Mouse (Mus musculus) kidney, adult 11 months (tissue): ENCODE data around the gene Cep162.

ENCODE experiments used
- DNase-seq: peaks from one replicate; pipeline ENCODE4 v3.0.0; 2022

Cep162 gene

DNA sequence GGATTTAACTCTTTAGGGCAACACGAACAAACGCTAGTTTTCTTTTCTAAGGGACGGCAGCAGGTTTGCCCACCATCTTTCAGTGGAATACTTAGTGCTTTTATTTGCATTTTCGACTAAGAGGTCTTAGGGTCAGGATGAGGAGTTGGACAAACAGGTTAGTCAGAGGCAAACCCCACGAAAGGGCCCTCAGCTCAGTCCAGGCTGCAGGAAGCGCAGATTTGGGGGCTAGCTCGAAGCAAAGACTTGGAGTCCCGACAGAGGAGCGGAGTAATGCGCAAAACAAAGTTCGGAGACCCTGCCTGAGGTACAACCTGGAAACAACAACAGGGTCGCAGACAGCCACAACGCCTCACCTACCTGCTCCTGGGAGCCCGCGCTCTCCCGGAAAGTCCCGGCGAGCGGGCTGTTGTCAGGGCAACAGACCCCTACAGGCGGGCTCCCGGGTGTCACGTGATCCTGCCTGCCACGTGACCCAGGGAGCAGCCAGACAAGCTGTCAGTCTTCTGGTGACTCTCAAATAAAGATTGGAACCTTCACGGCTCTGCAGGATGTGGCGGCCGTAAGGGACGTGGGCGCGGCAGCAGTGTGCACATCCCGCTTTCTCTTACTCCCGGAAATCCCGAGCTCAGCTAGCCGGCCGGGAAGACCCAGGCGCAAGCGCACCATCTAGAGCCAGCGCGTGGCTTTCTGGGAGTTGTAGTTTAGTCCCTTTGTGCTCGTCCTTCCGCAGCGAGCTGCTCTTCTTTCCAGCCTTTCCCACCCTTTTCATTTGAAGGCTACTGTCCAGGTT is at the start of gene Cep162:
Gene Cep162, minus strand, starts transcription at position 634 of the 793 bp plus-strand sequence.
- DNase-seq, result peak; percentile 88

DNA sequence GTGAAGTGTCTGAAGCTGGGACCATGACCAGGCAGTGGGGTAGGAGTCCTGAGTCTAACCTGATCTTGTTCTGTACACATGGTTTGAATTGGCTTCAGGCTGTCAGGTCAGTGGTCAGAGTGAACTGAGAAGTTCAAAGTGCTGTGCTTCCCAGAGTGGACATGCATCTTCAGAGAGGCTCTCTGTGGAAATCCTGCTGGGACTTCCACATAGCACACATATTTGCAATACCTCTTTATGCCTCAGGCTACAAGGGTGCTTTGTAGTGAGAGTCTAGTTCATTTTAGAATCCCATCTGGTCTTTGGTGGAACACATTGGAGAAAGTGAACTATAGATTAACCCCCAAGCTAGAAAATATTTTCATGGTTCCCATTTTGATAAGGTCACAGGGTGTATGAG is 47.9 kb upstream of the Cep162 start:
- DNase-seq, result no peak

DNA sequence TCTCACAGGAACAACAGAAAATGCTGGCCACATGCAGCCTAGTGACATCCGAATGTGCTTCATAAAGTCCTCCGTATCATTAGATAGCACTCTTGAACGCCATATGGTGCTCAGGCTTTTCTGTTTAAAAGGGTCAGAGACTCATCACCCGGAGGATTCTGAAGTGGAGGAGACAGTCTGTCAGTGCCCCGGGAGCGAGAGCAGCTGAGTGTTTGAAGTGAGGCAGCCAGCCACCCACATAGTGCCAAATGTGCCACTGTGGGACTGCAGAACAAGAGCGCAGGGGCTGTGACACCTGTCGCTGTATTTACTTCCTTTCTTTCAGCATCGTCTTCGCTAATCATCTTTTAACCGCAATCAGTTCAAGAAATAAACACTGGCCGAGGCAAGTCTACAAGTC is 43.6 kb upstream of the Cep162 start:
- DNase-seq, result no peak

DNA sequence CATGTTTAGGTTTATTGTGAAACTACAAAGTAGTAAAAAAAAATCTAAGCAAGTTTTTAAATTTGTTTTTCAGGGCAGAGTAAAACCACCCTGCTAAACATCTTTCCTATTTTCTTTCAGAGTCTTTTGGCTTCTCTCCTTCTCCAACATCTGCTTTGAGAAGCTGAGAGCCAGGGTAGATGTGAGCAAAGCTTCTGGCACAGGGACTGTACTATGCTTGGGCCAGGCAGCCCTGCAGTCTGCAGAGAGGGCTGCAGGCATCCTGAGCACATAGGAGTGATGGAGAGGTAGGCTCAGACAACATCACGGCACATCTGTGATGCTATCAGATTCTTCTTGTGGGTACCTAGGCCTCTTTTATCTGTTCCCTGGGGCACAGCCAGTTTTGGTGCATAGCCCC is 42.2 kb upstream of the Cep162 start:
- DNase-seq, result no peak

DNA sequence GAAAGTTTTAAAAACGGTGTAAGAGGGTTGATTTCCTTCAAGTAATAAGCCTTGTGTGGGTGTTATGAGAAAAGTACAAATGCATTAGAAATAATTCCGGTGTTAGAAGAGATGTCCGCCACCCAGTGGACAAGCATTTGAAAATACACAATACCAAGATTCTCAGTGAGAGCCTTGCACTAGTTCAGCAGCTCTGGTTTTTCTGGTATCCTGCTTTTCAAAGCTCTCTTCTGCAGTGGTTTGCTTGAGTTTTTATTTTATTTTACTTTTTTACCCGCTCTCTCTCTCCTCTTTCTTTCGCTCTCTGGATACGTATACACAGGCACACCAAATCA is 327 bp upstream of the Cep162 start:
- no peak for DNase-seq

DNA sequence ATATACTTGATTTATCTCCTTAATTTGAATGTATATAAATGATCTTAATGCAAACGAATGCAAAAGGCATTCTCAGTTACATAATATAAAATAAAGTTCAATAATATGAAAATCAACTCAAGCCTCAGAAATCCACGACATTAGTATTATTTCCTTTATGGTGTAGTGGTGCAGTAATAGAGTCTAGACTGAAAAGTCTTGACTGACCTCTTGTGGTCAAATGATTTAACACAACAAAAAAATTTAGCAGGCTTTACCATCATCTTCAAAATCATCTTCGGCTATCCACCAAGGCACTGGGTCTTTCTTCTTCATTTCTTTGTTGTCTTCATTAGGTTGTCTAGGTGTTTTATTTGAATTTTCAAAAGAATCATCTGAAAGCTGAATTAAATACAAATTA is 7.2 kb downstream of the Cep162 start:
- DNase-seq, result no peak

DNA sequence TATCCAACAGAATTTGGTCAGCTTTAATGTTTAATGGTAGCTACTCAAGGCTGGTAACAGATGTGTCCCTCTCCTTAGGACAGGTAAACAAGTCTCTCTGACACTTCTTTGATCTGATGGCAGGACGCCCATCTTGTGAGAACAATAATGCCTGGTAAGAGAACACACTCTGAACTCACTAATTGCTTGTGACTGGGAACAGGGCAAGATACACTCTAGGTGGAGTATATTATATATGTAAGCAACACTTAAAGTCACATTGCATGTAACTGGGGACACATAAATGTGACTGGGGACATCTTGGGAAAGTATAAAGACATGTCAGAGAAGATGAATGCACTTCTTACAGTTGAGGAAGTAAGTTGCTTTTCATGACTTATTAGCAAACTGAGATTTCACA is 7.7 kb downstream of the Cep162 start:
- DNase-seq, result no peak

DNA sequence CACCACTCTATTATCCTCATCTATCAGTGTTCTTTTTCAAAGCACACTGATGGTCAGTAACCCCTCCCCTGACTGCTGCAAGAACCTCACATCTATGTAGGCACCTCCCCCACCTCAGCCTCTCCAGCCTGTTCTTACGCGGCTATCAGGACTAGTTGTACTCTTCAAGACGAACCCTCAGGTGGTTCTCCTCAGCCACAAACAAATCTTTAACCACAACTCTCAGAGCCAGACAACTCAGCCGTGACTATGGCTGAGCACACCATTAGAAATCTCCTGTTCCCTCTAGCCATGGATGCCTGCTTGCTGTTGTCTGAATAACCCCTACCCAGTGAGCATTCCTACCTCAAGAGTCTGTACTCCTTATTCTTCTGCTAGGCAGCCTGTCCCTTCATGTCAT is 42.1 kb downstream of the Cep162 start:
- DNase-seq, result peak; percentile 9

DNA sequence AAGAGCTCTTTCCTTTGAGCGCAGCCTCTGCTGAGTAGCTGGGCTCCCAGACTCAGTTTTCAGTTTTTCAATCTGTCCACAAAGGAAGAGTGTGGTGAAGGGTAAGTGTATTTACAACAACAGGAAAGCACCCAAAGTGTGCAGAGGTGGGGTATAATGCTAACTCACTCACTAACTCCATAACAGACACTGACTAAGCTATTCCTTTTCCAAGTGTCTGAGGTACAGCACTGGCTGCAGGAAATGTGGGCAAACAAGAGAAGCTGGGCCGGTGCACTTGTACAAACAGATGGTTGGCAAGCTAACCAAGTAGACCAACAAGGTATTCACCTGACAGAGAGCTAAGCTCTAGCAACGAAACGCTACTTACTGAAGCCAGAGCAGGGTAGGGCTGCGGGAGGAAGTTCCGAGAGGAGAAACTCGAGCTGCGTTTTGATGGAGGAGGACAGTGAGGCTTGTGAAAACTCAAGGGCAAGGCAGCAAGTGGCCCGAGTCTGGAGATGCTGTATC is 44.5 kb downstream of the Cep162 start:
- DNase-seq, result no peak

DNA sequence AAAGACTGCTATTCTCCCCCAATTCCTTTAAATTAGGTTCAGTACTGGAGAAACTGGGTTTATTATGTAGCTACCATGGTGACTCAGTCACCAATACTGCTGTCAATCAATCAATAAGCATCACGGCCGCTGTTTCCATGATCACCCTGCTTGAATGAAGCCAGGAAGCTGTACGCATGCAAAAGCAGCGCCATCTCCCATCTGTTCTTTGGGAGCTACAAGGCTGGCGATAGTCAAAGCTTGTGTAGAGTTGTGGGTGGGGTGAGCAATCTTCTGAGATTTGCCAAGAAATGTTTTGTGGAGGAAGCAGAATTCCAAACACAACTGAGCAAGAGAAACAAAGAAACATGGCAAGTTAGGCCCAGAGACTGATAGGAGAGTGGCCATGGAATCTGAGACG is 52.9 kb downstream of the Cep162 start:
- DNase-seq, result no peak

DNA sequence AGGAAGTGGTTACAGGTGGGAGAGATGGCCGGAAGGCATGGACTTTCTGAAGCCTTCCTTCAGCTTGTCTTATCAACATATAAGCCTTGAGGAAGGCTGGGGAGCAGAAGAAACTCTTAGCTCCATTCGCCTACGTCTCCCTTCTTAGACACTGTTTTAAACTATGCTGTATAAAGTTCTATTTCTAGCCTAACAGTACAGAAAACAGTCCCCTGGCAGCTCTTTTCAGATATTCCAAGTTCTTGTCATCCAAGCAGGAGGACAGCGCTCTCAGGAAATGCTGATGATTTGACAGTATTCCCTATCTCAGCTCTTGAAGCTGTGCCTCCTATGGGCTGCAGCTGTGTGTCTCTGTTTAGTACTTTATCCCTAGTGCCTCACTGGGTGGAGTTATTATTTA is 54.4 kb downstream of the Cep162 start:
- DNase-seq, result no peak

DNA sequence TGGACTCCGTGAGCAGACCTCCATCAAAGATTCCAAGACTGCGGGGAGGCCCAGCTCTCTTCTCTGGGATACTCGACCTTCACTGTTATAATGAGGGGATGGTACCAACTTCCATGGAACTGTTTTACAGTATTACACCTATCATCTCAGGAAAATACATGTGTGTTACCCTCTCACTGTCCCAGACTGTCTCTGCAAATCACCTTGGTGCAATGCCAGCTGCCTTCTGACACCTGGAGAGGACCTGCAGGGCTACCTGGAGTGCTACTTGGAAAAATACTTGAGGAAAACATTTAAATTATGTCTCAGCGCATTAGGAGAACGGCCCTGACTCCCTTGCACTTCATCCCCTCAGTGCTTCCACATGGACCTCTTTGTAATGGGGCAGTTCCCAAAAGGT is 54.9 kb downstream of the Cep162 start:
- DNase-seq, result no peak

DNA sequence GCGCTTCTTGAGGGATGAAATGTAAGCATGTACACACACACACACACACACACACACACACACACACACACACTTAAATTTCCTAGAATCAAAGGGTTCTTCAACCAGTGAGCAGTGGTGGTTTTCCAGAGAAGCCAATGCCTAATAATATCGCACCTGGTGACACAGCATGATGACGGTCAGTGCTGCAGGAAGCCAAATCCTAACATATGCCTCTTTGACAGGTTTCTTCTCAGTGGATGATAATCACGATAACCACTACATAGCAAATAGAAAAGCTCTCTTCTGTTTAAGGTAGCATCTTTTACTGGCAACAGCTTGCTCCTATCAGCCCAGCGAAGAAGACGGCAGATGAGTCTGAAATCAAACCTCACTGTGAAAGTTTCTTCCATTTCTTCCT is 57.3 kb downstream of the Cep162 start:
- DNase-seq, result no peak

DNA sequence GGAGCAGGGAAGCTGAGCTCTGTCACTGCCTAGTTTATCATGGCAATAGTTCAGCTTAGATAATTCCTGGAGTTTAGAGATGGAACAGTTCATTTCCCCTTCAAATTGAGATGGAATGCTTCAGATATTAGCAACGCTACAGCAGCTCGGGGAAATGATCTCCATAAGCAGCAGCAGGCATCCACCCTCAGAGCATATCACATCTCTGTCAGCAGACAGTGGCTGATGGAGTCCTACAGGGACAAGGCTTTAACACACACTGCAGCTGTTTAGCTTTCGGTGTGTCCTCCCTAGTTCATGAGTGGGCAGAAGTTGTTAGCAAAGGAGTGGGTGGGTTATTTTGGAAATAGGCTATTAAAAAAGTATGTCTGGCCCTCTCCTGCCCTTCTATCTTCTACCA is 58.1 kb downstream of the Cep162 start:
- DNase-seq, result no peak

DNA sequence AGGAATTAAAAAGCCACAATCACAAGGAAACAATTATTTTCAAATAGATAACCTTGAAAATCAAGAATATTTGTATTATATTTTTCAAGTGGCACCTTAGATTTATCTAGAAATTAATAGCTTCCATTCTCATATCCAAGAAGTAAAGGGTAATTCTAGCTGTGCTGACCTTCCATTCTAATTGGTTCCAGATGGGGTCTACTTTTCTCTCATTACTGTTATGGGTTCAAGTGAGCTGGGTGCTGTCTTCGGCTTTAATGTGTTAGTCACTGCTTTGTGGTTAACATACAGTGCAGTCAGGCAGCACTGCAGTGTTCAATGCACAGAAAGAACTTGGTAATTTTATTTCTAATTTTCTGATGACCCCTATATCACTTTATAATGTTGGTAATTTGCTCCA is 61.6 kb downstream of the Cep162 start:
- DNase-seq, result no peak

DNA sequence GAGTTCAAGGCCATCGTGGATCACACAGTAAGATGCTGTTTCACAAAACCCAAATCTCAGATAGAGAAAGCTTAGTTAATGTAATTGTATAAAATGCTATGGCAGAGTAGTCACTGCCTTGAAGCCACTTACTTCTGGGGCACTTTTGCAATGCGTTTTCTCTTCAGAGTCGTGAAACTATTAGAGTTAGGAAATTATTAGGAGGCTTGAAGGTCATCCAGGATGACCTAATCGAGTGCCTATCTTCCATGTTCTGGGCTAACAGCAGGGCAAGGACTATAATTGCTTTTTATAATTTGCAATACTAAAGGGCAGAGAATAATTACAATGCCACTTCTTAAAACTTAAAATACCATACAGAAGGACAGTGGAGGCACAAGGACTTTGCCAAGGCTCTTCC is 68.0 kb downstream of the Cep162 start:
- no peak for DNase-seq

DNA sequence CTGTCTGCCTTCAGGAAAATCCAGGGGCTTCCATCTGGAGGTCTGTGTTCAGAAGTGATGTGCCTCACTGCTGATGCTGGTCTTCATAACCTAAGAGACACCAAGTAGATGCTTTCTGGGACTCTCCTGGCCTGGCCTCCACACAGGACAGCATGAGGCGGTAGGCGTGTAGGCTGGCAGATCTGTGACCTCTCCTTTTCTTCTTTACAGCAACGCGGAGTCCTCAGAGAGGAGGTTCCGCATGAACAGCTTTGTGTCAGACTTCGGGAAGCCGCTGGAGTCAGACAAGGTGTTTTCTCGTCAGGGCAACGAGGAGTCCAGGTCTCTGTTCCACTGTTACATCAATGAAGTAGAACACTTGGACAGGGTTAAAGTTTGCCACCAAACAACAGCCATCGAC is 73.1 kb downstream of the Cep162 start:
- no peak for DNase-seq

DNA sequence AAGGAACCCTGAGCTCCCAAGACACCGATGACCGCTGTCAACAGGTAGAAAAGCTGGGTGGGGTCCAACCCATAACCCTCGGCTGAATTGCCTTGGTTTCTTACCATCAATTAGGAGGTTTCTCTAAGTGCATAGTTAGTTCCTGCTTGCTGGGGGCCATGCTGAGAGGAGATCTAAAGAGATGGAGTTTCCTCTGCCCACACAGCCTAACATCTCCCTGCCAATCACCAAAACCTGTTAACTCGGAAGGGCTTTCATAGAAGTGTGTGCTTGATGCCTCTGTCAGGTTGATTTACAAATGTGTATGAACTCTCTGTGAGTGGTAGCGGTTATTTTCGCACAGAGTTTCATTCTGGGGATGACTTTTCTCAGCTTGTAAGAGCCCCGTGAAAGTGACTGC is 76.8 kb downstream of the Cep162 start:
- DNase-seq, result no peak

DNA sequence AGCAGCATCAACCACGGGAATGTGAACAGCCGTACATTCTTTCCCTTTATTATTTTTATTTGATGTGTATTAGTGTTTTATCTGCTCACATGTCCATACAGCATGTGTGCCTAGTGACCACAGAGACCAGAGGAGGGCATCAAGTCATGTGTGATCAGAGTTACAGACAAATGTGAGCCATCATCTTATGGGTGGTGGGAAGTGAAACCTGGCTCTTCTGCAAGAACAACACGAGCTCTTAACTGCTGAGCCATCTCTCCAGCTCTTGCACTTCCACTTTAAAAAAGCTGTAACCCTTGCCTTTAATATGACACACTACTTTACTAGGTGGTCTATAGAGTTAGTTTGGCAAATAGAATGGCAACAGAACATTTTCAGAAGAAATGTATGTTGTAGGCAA is 83.8 kb downstream of the Cep162 start:
- DNase-seq, result no peak

DNA sequence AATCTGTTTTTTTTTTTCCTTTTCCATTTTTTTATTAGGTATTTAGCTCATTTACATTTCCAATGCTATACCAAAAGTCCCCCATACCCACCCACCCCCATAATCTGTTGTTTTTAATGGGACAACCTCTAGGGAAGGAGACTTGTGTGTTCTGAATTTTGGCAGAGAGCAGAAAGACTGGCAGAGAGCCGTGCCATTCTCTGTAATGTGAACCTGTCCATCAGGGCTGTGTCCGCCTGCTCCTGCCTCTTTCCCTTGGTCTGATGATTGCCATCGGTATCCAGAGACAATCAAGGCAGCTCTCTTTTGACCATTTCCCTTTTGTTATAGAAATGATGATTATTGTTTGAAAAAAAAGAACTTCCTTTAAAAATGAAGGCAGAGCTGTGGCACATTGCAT is 84.4 kb downstream of the Cep162 start:
- DNase-seq, result no peak

DNA sequence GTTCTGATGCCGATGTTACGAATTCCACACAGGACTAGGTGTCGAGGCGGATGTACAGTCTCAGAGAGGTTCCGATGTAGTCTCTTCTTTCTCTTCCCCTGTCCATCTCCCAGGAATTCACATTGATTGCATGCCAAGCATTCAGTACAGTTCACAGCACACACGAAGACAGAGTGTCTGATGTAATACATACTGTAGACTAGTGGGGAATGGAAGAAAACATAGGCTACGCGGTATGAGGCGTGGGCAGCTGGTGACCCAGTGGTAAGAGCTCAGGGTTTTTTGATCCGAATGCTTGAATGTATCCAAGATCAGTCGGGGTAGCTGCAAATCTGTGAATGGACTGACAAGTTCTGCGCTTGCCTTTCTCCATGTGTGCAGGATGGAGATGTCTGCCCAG is 86.2 kb downstream of the Cep162 start:
- DNase-seq, result no peak

DNA sequence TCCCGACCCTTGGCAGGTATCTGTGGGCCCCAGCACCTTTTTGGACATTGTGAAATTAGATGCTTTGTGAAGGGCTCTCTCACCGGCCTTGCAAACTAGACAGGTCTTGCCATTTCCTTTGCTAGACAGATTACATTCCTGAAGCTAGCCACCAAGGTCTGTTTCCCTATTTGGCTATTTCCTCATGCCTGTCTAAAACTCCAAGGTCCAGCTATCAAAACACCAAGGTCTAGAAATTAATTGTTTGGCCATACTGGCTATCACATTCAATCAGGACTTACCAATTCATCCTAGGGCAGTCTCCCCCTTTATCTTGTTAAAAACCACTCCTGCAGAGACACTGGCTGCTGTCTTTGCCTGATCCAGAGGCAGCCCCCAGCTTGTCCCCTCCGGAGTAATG is 87.3 kb downstream of the Cep162 start:
- no peak for DNase-seq

DNA sequence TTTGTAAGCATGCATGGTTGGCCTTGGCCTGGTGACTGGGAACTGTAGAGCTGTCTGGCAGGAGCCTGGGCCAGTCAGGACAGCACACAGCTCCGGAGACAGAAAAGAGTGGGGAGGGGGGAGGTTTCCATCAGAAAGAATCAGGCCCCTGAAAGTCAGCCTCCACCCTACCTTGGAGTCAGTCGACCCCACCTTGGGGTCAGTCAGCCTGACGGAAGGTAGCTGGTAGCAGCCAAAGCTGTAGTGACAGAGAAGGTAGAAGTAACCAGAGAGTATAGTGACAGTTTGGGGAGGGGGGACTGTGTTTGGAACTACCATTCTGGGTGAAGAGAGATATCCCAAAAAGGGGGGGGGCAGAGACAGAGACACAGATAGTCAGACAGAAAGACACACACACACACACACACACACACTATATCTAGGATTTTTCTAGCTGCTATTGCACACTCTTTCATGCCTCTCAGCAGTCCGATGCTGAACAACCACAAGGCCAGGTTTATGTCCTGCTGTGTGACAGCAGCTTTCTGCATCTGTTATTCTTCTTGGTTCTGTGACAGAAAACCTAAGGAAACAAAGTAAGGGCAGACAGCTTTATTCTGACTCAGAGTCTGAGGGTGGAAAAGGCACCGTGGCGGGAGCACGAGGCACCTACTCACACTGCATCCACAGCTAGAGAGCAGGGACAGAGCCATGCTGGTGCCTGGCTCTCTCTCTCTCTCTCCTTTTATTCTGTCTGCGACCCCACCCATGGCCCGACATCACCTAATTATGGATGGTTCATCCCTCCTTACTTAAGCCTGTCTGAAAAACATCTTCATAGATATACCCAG is 88.1 kb downstream of the Cep162 start:
- DNase-seq, result no peak

DNA sequence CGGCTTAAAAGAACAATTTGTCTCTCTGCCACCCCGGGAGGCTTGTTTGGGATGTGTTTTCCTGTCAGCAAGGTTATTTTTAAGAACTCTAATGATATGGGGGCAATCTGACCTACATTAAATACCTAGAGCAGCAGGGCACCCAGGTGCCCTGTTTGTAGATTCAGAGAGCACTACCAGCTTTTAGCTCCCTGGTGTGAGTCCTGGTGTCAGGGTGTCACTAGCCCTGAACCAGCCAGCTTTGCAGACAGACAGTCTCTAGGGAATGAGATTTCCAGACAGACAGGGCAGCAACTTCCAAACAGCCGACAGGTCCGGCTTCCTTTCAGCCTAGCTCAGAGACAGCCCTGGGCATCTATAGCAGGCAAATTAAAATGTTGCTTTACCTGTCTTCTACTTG is 92.8 kb downstream of the Cep162 start:
- DNase-seq, result no peak
